Mouse (Mus musculus) midbrain, embryonic 13.5 days (tissue): ENCODE measurements at regions not wholly inside any gene's neighbourhood (a gene's known extent, or its start where the extent isn't known, plus 50 kb on each side); places are given as distances from the start of the nearest gene placed in this dataset.

ENCODE experiments used
- ATAC-seq: fragments of 200-750 bp; cut with Nextera tagmentation; 2 replicates; pipeline ENCODE4 v1.8.0; 2017; ENCODE audit warnings: mild to moderate bottlenecking, moderate TSS enrichment, moderate library complexity
- H3K27ac ChIP-seq: fragments of 300-500 bp; sonication (generic); 2 replicates; pipeline ENCODE4 v1.5.1; 2015; ENCODE audit warnings: inconsistent platforms, mild to moderate bottlenecking, moderate library complexity
- H3K27me3 ChIP-seq: fragments of 300-500 bp; sonication (generic); 2 replicates; pipeline ENCODE4 v1.6.1; 2015; ENCODE audit warnings: mild to moderate bottlenecking, inconsistent platforms
- H3K36me3 ChIP-seq: fragments of 300-500 bp; sonication (generic); 2 replicates; pipeline ENCODE4 v1.6.1; 2015; ENCODE audit warnings: mild to moderate bottlenecking, inconsistent platforms
- H3K4me1 ChIP-seq: fragments of 300-500 bp; sonication (generic); replicated peaks from 2 replicates; pipeline ENCODE4 v1.6.1; 2015; ENCODE audit warnings: inconsistent platforms
- H3K4me2 ChIP-seq: fragments of 300-500 bp; sonication (generic); replicated peaks from 2 replicates; pipeline ENCODE4 v1.6.1; 2015; ENCODE audit warnings: moderate library complexity, mild to moderate bottlenecking, inconsistent platforms
- H3K4me3 ChIP-seq: fragments of 300-500 bp; sonication (generic); replicated peaks from 2 replicates; pipeline ENCODE4 v1.5.1; 2015; ENCODE audit warnings: mild to moderate bottlenecking, inconsistent platforms
- H3K9ac ChIP-seq: fragments of 300-500 bp; sonication (generic); replicated peaks from 2 replicates; pipeline ENCODE4 v1.6.1; 2015; ENCODE audit warnings: mild to moderate bottlenecking, inconsistent platforms
- H3K9me3 ChIP-seq: fragments of 300-500 bp; sonication (generic); 2 replicates; pipeline ENCODE4 v1.6.1; 2016; ENCODE audit warnings: mild to moderate bottlenecking, inconsistent platforms
- WGBS: fragments of 180-500 bp; shearing (Covaris S2); methylation state at CpG from one replicate; pipeline ENCODE4 v1.1.7; 2015; 5-methylcytosine and 5-hydroxymethylcytosine counted together

GRCm38 (mm10) chr3:145705317-145705716 is 53.2 kb upstream of the Ddah1 start:
- no peak overlapping the region for H3K9ac ChIP-seq
- no peaks in the 10 kb centered on the region for H3K9me3 ChIP-seq
- no peak for ATAC-seq
- peaks cover 10% of the 10 kb centered on the region for H3K27me3 ChIP-seq
- no peak overlapping the region for H3K27ac ChIP-seq
- 88% methylated on average over 5 of the region's 5 CpGs for WGBS
- no peaks in the 10 kb centered on the region for H3K36me3 ChIP-seq
- no peak overlapping the region for H3K4me3 ChIP-seq
- H3K4me1 ChIP-seq = peaks cover 9% of the 10 kb centered on the region; the same call in 1 of the 2 replicates
- no peak overlapping the region for H3K4me2 ChIP-seq

DNA sequence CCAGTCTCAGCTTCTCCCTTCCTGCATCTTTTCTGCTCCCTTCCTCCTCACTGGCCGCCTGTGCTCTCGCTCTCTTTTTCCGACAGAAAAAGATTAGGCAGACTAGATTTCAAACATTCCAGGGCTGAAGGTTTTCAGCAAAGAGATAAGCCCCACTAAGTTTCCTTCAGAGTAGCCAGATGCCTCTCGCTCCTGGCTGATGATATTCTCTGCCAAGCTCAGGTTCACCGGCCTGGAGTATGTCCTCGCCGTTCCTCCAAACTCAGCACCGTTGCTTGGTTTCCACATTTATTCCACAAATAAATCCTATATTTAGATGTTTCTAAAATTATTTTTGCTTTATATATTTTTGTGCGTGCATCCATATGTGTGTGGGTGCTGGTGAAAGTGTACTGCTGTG is 54.3 kb upstream of the Ccn1 start:
- Histone ChIP-seq H3K9ac (no peak overlapping the region), H3K4me2 (no peak overlapping the region), H3K9me3 (no peaks in the 10 kb centered on the region), H3K4me1 (peaks cover 9% of the 10 kb centered on the region; the same call in 1 of the 2 replicates), H3K27me3 (peaks cover 10% of the 10 kb centered on the region), H3K36me3 (no peaks in the 10 kb centered on the region), H3K27ac (no peak overlapping the region), H3K4me3 (no peak overlapping the region)
- WGBS = 56% methylated on average over 9 of the region's 9 CpGs
- ATAC-seq = no peak

- 9% methylated on average over 11 of the region's 11 CpGs for WGBS
- no peak overlapping the region for H3K27ac ChIP-seq
Observed at GRCm38 (mm10) chr3:145703411-145703924, 53.7 kb upstream of the Ccn1 start.

GRCm38 (mm10) chr3:145702739-145703138 is 53.0 kb upstream of the Ccn1 start:
- Histone ChIP-seq H3K4me1 (peaks cover 9% of the 10 kb centered on the region; the same call in 1 of the 2 replicates), H3K27me3 (peaks cover 10% of the 10 kb centered on the region), H3K36me3 (no peaks in the 10 kb centered on the region), H3K9me3 (no peaks in the 10 kb centered on the region), H3K9ac (no peak overlapping the region), H3K4me2 (no peak overlapping the region), H3K4me3 (no peak overlapping the region), H3K27ac (no peak overlapping the region)
- no peak for ATAC-seq
- WGBS = 66% methylated on average over 5 of the region's 5 CpGs

More at GRCm38 (mm10) chr3:145703411-145703924, 53.7 kb upstream of the Ccn1 start:
- H3K9ac ChIP-seq = no peak overlapping the region
- peak; percentile 72 for ATAC-seq
- H3K36me3 ChIP-seq = no peaks in the 10 kb centered on the region
- H3K4me1 ChIP-seq = peaks cover 9% of the 10 kb centered on the region; the same call in 1 of the 2 replicates
- no peak overlapping the region for H3K4me3 ChIP-seq
- peaks cover 10% of the 10 kb centered on the region for H3K27me3 ChIP-seq
- no peak overlapping the region for H3K4me2 ChIP-seq
- no peaks in the 10 kb centered on the region for H3K9me3 ChIP-seq

GRCm38 (mm10) chr3:145701945-145702344 is 52.2 kb upstream of the Ccn1 start:
- Histone ChIP-seq H3K4me1 (peaks cover 9% of the 10 kb centered on the region; the same call in 1 of the 2 replicates), H3K27ac (no peak overlapping the region), H3K4me2 (no peak overlapping the region), H3K9me3 (no peaks in the 10 kb centered on the region), H3K36me3 (no peaks in the 10 kb centered on the region), H3K9ac (no peak overlapping the region), H3K4me3 (no peak overlapping the region), H3K27me3 (peaks cover 10% of the 10 kb centered on the region)
- 0 out of 2 replicates have a peak, but pooled peaks have one; percentile 56 for ATAC-seq
- 83% methylated on average over 6 of the region's 6 CpGs for WGBS
